Mouse (Mus musculus) liver, adult 2 months (tissue): ENCODE data around the gene Lama5.

Experiments
- CTCF ChIP-seq: fragments of 200-500 bp; IDR thresholded peaks from 2 replicates; pipeline ENCODE4 v1.5.1; 2011; ENCODE audit warnings: low read depth, low read length, control low read depth
- POLR2A ChIP-seq: fragments of 200-500 bp; IDR thresholded peaks from 2 replicates; pipeline ENCODE4 v1.6.1; 2011; ENCODE audit warnings: low read length, control low read depth; ENCODE audit not compliant: insufficient read depth; ENCODE audit errors: extremely low read depth

- no peak for TF ChIP-seq CTCF
- no peak for TF ChIP-seq POLR2A
These were observed 49.9 kb downstream of the Lama5 start for GRCm38 (mm10) chr2:180175725-180176124.
